Mouse (Mus musculus) embryonic facial prominence, embryonic 12.5 days (tissue): ENCODE results near the gene Anapc11. TPM values are rescaled to one million over a fixed set of nuclear protein-coding genes. Genes with fewer than 3 reads are reported as not detected.
A peak's percentile ranks its signal among the peaks of the same experiment; 100 is the strongest.
"Not testable (repeated sequence)": the region's sequence is repeated elsewhere in the genome, so short reads cannot be mapped to it uniquely, and the experiment has no call there.

ENCODE experiments used
- ATAC-seq: fragments of 200-750 bp; cut with Nextera tagmentation; 2 replicates; pipeline ENCODE4 v1.8.0; 2017; ENCODE audit not compliant: insufficient number of reproducible peaks, insufficient read depth, low FRiP score, low TSS enrichment
- H3K27ac ChIP-seq: fragments of 300-500 bp; sonication (generic); 2 replicates; pipeline ENCODE4 v1.5.1; 2016; ENCODE audit warnings: mild to moderate bottlenecking
- H3K27me3 ChIP-seq: fragments of 300-500 bp; sonication (generic); 2 replicates; pipeline ENCODE4 v1.6.1; 2016; ENCODE audit warnings: mild to moderate bottlenecking, moderate library complexity
- H3K36me3 ChIP-seq: fragments of 300-500 bp; sonication (generic); 2 replicates; pipeline ENCODE4 v1.6.1; 2016; ENCODE audit warnings: mild to moderate bottlenecking
- H3K4me1 ChIP-seq: fragments of 300-500 bp; sonication (generic); 2 replicates; pipeline ENCODE4 v1.6.1; 2016
- H3K4me2 ChIP-seq: fragments of 300-500 bp; sonication (generic); replicated peaks from 2 replicates; pipeline ENCODE4 v1.6.1; 2016; ENCODE audit warnings: mild to moderate bottlenecking, moderate library complexity
- H3K4me3 ChIP-seq: fragments of 300-500 bp; sonication (generic); 2 replicates; pipeline ENCODE4 v1.5.1; 2016; ENCODE audit warnings: mild to moderate bottlenecking
- H3K9ac ChIP-seq: fragments of 300-500 bp; sonication (generic); 2 replicates; pipeline ENCODE4 v1.6.1; 2016; ENCODE audit warnings: mild to moderate bottlenecking, moderate library complexity
- H3K9me3 ChIP-seq: fragments of 300-500 bp; sonication (generic); 2 replicates; pipeline ENCODE4 v1.6.1; 2016; ENCODE audit warnings: mild to moderate bottlenecking, moderate library complexity
- WGBS: fragments of 180-500 bp; shearing (Covaris S2); methylation state at CpG from one replicate; pipeline ENCODE4 v1.1.7; 2016; 5-methylcytosine and 5-hydroxymethylcytosine counted together
- polyA plus RNA-seq: library from polyadenylated mRNA; unstranded; fragments of >200 nt; fragmentation: Nextera tagmentation; extraction: Ambion mirVana; gene quantifications from 2 replicates; pipeline ENCODE4 v1.2.1, GENCODE M21; 2016

The Anapc11 gene
- 191 and 198 TPM in 2 replicates for polyA plus RNA-seq

- whole genome bisulfite sequencing: under 1% methylated on average over 87 of the region's 88 CpGs
- Histone ChIP-seq H3K27ac (peak within 1 kb of the TSS; percentile 93), H3K9ac (peak within 1 kb of the TSS; percentile 100), H3K4me3 (peak within 1 kb of the TSS; percentile 99), H3K4me2 (peak within 1 kb of the TSS; percentile 97), H3K9me3 (no peaks in the 10 kb centered on the region), H3K27me3 (no peaks in the 10 kb centered on the region), H3K4me1 (peaks cover 22% of the 10 kb centered on the region), H3K36me3 (peaks cover 57% of the 10 kb centered on the region)
- peak; percentile 94 for ATAC-seq
These were observed at the start of gene Anapc11, which contains the start of gene Alyref for GRCm38 (mm10) chr11:120598283-120598989. Anapc11 (plus strand) TSS chr11:120598421. Alyref (minus strand) TSS chr11:120598365.

GRCm38 (mm10) chr11:120548786-120549167 lies 49.4 kb upstream of the Anapc11 start:
- Histone ChIP-seq H3K27me3 (no peaks in the 10 kb centered on the region), H3K27ac (peak overlapping the region; percentile 90), H3K9me3 (no peaks in the 10 kb centered on the region), H3K4me1 (peaks cover 23% of the 10 kb centered on the region), H3K4me3 (peak overlapping the region; percentile 99), H3K36me3 (peaks cover 11% of the 10 kb centered on the region), H3K4me2 (peak overlapping the region; percentile 92), H3K9ac (peak overlapping the region; percentile 98)
- no peak for ATAC-seq
- WGBS: 26% methylated on average over 7 of the region's 7 CpGs

- peak within 1 kb of the TSS; percentile 99 for H3K4me3 ChIP-seq
- peak within 1 kb of the TSS; percentile 98 for H3K9ac ChIP-seq
- H3K9me3 ChIP-seq: no peaks in the 10 kb centered on the region
- peaks cover 6% of the 10 kb centered on the region for H3K36me3 ChIP-seq
- H3K27ac ChIP-seq: peak within 1 kb of the TSS; percentile 90
- WGBS: under 1% methylated on average over 79 of the region's 87 CpGs
- H3K4me2 ChIP-seq: peak within 1 kb of the TSS; percentile 92
- peak; percentile 73; the same call in 1 of the 2 replicates for ATAC-seq
- peaks cover 23% of the 10 kb centered on the region for H3K4me1 ChIP-seq
- H3K27me3 ChIP-seq: no peaks in the 10 kb centered on the region
These were observed 48.9 kb upstream of the Anapc11 start, which contains the start of gene Mcrip1 for GRCm38 (mm10) chr11:120549168-120549945. Mcrip1 (minus strand) TSS chr11:120549727.

GRCm38 (mm10) chr11:120549986-120550809 lies 48.0 kb upstream of the Anapc11 start:
- no peaks in the 10 kb centered on the region for H3K27me3 ChIP-seq
- H3K4me3 ChIP-seq: peak overlapping the region; percentile 99
- 66% methylated on average over 11 of the region's 11 CpGs for WGBS
- H3K27ac ChIP-seq: peak overlapping the region; percentile 90
- peak overlapping the region; percentile 98 for H3K9ac ChIP-seq
- no peaks in the 10 kb centered on the region for H3K9me3 ChIP-seq
- H3K4me2 ChIP-seq: peak overlapping the region; percentile 92
- ATAC-seq: no peak
- peaks cover 23% of the 10 kb centered on the region for H3K4me1 ChIP-seq
- H3K36me3 ChIP-seq: no peaks in the 10 kb centered on the region

GRCm38 (mm10) chr11:120550810-120551440 lies 47.3 kb upstream of the Anapc11 start, which contains the start of gene Ppp1r27:
Ppp1r27 (minus strand) TSS chr11:120551132.
- H3K36me3 ChIP-seq: no peaks in the 10 kb centered on the region
- peak within 1 kb of the TSS; percentile 90 for H3K27ac ChIP-seq
- H3K4me3 ChIP-seq: peak within 1 kb of the TSS; percentile 99
- ATAC-seq: no peak
- H3K9me3 ChIP-seq: no peaks in the 10 kb centered on the region
- no peaks in the 10 kb centered on the region for H3K27me3 ChIP-seq
- peaks cover 23% of the 10 kb centered on the region for H3K4me1 ChIP-seq
- H3K4me2 ChIP-seq: peak within 1 kb of the TSS; percentile 92
- peak within 1 kb of the TSS; percentile 98 for H3K9ac ChIP-seq
- whole genome bisulfite sequencing: 94% methylated on average over 28 of the region's 28 CpGs

- Histone ChIP-seq H3K4me3 (no peak overlapping the region), H3K36me3 (no peaks in the 10 kb centered on the region), H3K9me3 (peaks cover 8% of the 10 kb centered on the region; the same call in 1 of the 2 replicates), H3K27me3 (no peaks in the 10 kb centered on the region), H3K4me1 (peaks cover 18% of the 10 kb centered on the region), H3K27ac (no peak overlapping the region), H3K9ac (no peak overlapping the region), H3K4me2 (no peak overlapping the region)
- ATAC-seq: no peak
- 88% methylated on average over 5 of the region's 5 CpGs for WGBS
These were observed 45.5 kb upstream of the Anapc11 start for GRCm38 (mm10) chr11:120552736-120553135.

- H3K27ac ChIP-seq: no peak overlapping the region
- no peak overlapping the region for H3K4me2 ChIP-seq
- no peak overlapping the region for H3K4me3 ChIP-seq
- peaks cover 7% of the 10 kb centered on the region for H3K4me1 ChIP-seq
- H3K27me3 ChIP-seq: no peaks in the 10 kb centered on the region
- no peak overlapping the region for H3K9ac ChIP-seq
- peaks cover 8% of the 10 kb centered on the region; the same call in 1 of the 2 replicates for H3K9me3 ChIP-seq
- no peak for ATAC-seq
- 80% methylated on average over 7 of the region's 7 CpGs for WGBS
- peaks cover 11% of the 10 kb centered on the region for H3K36me3 ChIP-seq
These were observed 43.4 kb upstream of the Anapc11 start for GRCm38 (mm10) chr11:120554834-120555233.

- ATAC-seq: no peak
- Histone ChIP-seq H3K27me3 (no peaks in the 10 kb centered on the region), H3K9me3 (peaks cover 8% of the 10 kb centered on the region; the same call in 1 of the 2 replicates), H3K4me1 (peaks cover 3% of the 10 kb centered on the region), H3K27ac (no peak overlapping the region), H3K36me3 (peaks cover 16% of the 10 kb centered on the region), H3K4me3 (no peak overlapping the region), H3K4me2 (no peak overlapping the region), H3K9ac (no peak overlapping the region)
- 74% methylated on average over 2 of the region's 2 CpGs for WGBS
These were observed 43.0 kb upstream of the Anapc11 start for GRCm38 (mm10) chr11:120555260-120555659.

- not testable (repeated sequence) for H3K4me2 ChIP-seq, H3K4me1 ChIP-seq, H3K9ac ChIP-seq, H3K9me3 ChIP-seq, H3K27me3 ChIP-seq, H3K27ac ChIP-seq, ATAC-seq, H3K4me3 ChIP-seq
- WGBS: 87% methylated on average over 6 of the region's 6 CpGs
- H3K36me3 ChIP-seq: peaks cover 51% of the 10 kb centered on the region
These were observed 39.4 kb upstream of the Anapc11 start for GRCm38 (mm10) chr11:120558843-120559242.

- Histone ChIP-seq H3K9ac (no peak overlapping the region), H3K27ac (no peak overlapping the region), H3K9me3 (peaks cover 8% of the 10 kb centered on the region; the same call in 1 of the 2 replicates), H3K27me3 (no peaks in the 10 kb centered on the region), H3K4me2 (no peak overlapping the region), H3K36me3 (peaks cover 74% of the 10 kb centered on the region), H3K4me3 (no peak overlapping the region), H3K4me1 (no peaks in the 10 kb centered on the region)
- no peak for ATAC-seq
- WGBS: 93% methylated on average over 13 of the region's 13 CpGs
These were observed 37.1 kb upstream of the Anapc11 start for GRCm38 (mm10) chr11:120560952-120561728.
